Mouse (Mus musculus) liver, embryonic 16.5 days (tissue): ENCODE data around the gene Fam171a2. TPM values are rescaled to one million over a fixed set of nuclear protein-coding genes. Genes with fewer than 3 reads are reported as not detected.
A peak's percentile ranks its signal among the peaks of the same experiment; 100 is the strongest.

Experiments used
- ATAC-seq: fragments of 200-750 bp; cut with Nextera tagmentation; 2 replicates; pipeline ENCODE4 v1.8.0; 2017; ENCODE audit warnings: low read depth, mild to moderate bottlenecking, moderate number of reproducible peaks, moderate library complexity
- H3K27ac ChIP-seq: fragments of 300-500 bp; sonication (generic); 2 replicates; pipeline ENCODE4 v1.5.1; 2014; ENCODE audit warnings: mild to moderate bottlenecking, low read length
- H3K27me3 ChIP-seq: fragments of 300-500 bp; sonication (generic); 2 replicates; pipeline ENCODE4 v1.6.1; 2014; ENCODE audit warnings: low read depth, low read length, mixed read lengths; ENCODE audit not compliant: control insufficient read depth, insufficient read depth
- H3K36me3 ChIP-seq: fragments of 300-500 bp; sonication (generic); 2 replicates; pipeline ENCODE4 v1.6.1; 2014; ENCODE audit warnings: mild to moderate bottlenecking; ENCODE audit not compliant: control insufficient read depth, insufficient read depth
- H3K4me1 ChIP-seq: fragments of 300-500 bp; sonication (generic); 2 replicates; pipeline ENCODE4 v1.6.1; 2014; ENCODE audit warnings: low read depth, low read length, mixed read lengths; ENCODE audit not compliant: control insufficient read depth
- H3K4me2 ChIP-seq: fragments of 300-500 bp; sonication (generic); 2 replicates; pipeline ENCODE4 v1.6.1; 2014; ENCODE audit warnings: low read depth, low read length, mixed read lengths
- H3K4me3 ChIP-seq: fragments of 300-500 bp; sonication (generic); 2 replicates; pipeline ENCODE4 v1.5.1; 2014; ENCODE audit warnings: low read depth, mild to moderate bottlenecking, low read length
- H3K9ac ChIP-seq: fragments of 300-500 bp; sonication (generic); 2 replicates; pipeline ENCODE4 v1.6.1; 2014; ENCODE audit warnings: low read depth, low read length
- H3K9me3 ChIP-seq: fragments of 300-500 bp; sonication (generic); replicated peaks from 2 replicates; pipeline ENCODE4 v1.6.1; 2016; ENCODE audit warnings: low read length; ENCODE audit not compliant: control insufficient read depth
- WGBS: fragments of 180-500 bp; shearing (Covaris S2); extraction: QIAGEN DNeasy Blood & Tissue Kit; methylation state at CpG from one replicate; pipeline ENCODE4 v1.1.7; 2014; ENCODE audit not compliant: insufficient replicate concordance; 5-methylcytosine and 5-hydroxymethylcytosine counted together
- polyA plus RNA-seq: library from polyadenylated mRNA; unstranded; fragments of >200 nt; fragmentation: Nextera tagmentation; extraction: Ambion mirVana; gene quantifications from 2 replicates; pipeline ENCODE4 v1.2.1, GENCODE M21; 2015

Gene Fam171a2
- polyA plus RNA-seq, 1 experiment from 2014 or later = 0.20 TPM

DNA sequence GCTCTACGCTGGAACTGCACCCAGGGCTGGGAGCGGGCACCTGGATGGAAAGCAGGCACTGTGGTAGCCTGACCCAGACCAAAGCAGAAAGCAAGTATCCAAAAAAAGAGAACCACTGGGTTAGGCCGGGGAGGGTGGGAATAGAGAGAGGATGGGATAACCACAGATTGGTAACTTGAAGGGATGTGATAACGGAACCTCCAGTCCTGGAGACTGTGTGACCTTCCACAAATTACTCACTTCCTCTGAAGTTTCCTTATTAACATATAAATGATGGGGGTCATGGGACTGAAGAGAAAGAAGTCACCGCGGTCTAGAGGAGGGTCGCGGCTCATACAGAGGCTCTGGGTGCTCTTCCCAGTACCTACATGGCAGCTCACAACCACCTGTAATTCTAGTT is 7.2 kb downstream of the Fam171a2 start:
- no peaks in the 10 kb centered on the region for H3K9me3 ChIP-seq
- 85% methylated on average over 8 of the region's 8 CpGs for WGBS

DNA sequence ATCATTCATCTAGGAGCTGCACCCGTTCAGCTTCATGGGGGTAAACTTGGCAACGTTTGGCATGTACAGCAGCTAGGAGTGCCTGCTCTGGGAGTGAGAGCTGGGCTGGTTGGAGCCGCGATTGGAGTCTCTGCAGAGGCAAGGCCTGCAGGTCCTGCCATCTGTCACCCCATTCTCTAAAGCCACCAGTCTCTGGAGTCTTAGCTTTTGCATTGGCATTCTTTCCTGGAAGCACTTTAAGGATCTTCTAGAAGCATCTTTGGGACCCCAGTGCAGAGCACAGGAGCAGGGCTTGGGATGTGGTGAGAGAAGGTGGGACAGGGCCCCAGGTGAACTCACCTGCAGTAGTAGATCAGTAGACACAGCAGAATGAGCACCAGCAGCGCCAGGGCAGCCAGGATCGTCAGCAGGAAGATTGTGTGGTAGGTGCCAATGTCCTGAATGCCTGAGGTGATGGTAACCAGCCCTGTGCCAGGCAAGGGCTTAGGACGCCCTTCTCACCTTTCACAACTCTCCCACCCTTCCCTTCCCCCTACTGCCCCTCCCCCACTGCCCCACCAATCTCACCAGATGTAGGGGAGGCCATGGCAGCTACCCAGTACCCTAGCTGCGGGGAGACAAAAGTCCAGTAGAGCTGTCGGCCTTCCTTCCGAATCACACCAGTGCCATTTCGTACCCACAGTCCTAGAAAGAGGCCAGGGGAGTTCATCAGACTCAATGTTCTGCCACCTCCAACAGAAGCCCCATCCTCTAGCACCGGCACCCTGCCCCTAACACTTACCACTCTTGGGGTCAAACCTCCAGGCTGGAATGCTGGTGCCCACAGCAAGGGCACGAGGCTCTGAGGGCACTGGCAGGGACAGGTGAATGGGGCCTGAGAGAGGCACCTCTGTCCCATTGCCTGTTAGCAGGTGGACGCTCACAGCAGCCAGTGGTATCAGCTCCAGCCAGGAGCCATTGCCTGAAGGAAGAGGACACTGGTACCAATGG is 8.1 kb downstream of the Fam171a2 start:
- H3K4me3 ChIP-seq = no peak overlapping the region
- no peak for ATAC-seq
- H3K27ac ChIP-seq = no peak overlapping the region
- 69% methylated on average over 14 of the region's 14 CpGs for WGBS
- peaks cover 2% of the 10 kb centered on the region; the same call in 1 of the 2 replicates for H3K36me3 ChIP-seq
- H3K4me1 ChIP-seq = peaks cover 6% of the 10 kb centered on the region
- peaks cover 34% of the 10 kb centered on the region for H3K27me3 ChIP-seq
- H3K9ac ChIP-seq = no peak overlapping the region
- no peaks in the 10 kb centered on the region for H3K9me3 ChIP-seq
- no peak overlapping the region for H3K4me2 ChIP-seq

More for the DNA sequence above, 7.2 kb downstream of the Fam171a2 start:
- Histone ChIP-seq H3K4me2 (no peak overlapping the region), H3K36me3 (peaks cover 2% of the 10 kb centered on the region; the same call in 1 of the 2 replicates), H3K27me3 (peaks cover 40% of the 10 kb centered on the region), H3K27ac (no peak overlapping the region), H3K4me3 (no peak overlapping the region), H3K4me1 (peaks cover 6% of the 10 kb centered on the region), H3K9ac (no peak overlapping the region)
- no peak for ATAC-seq

DNA sequence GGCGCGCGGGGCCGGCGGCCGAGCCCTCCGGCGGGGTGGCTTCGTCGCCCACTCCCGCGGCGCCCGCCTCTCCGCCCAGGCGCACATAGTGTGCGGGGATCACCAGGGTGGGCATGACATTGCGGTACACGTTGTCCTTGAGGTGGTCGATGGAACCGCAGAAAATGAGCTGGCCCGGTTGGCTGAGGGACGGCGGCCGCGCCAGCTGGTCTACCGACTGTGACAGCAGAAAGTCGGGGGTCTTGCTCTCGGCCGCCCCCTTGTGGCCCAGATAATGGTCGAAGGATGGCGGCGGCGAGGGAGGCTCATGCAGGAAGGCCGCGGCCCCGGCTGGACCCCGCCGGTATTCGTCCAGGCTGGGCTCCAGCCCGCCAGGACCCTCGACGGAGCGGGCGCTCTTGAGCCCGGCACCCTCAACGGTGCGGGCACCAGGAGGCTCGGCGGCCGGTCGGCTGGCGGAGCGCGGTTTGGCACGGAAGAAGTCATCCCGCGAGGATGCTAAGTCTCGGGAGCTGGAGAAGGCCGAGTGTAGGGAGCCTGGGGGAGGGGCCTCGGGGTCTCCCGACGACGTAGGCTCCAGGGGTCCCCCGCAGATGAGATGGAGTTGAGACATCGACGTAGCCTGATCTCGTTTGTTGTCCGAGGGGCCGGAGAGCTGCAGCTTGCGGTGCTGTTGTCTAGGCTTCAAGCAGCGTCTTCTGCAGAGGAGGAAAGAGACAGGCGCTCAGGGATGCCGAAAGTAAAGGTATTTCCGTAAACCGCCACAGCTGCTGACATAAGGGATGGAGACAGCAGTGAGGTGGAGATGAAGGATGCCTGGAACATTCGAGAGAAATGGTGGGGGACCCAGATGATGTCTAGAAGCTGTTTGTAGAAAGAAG is 9.0 kb downstream of the Fam171a2 start:
- Histone ChIP-seq H3K9me3 (no peaks in the 10 kb centered on the region), H3K9ac (peak overlapping the region; percentile 35; the same call in 1 of the 2 replicates), H3K27ac (no peak overlapping the region), H3K4me1 (peaks cover 6% of the 10 kb centered on the region), H3K27me3 (peaks cover 32% of the 10 kb centered on the region), H3K4me3 (peak overlapping the region; percentile 55), H3K4me2 (peak overlapping the region; percentile 81), H3K36me3 (peaks cover 2% of the 10 kb centered on the region; the same call in 1 of the 2 replicates)
- 24% methylated on average over 77 of the region's 77 CpGs for WGBS
- peak; percentile 17; the same call in 1 of the 2 replicates for ATAC-seq

DNA sequence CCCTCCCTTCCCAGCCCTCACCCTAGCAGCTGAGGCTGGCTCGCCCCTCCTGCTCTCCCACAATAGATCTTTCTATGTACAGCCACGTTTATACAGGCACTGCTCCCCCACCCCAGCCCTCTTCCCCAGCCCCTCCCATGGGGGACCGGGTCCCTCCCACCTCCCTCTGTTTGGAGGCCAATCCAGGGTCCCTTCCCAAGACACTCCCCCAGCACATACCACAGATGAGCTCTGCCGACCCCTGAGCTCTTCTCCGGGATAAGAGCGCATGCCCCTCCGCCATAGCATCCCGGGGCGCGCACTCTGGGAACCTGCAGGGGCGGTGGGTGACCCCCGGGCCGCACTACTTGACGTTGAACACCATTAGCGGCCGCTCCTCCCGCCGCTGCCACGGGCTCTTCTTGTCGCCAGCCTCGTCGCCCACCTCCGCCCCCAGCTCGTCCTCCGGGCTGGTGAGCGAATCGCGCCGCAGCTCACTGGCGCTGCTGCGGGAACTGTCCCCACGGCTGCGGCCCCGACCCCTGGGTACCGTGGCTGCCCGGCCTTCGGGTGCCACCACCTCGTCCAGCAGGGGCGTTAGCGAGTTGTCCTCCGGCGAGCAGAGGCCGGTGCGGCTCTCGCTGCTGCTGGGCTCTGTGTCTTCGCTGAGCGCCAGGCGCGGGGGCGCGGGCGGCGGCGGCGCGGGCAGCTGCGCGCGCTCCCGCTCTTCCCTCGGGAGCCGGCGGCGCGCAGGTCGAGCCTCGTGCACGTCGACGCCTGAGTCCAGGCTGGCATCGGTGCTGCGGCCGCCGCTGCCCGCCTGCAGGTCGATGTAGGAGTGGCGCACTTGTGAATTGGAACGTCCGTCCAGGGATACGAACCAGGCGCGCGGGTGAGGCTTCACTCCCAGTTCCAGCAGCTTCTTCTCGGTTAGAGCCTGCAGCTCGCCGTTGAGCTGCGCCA is 10.1 kb downstream of the Fam171a2 start:
- H3K9ac ChIP-seq = peak overlapping the region; percentile 35; the same call in 1 of the 2 replicates
- peak overlapping the region; percentile 55 for H3K4me3 ChIP-seq
- peak overlapping the region; percentile 81 for H3K4me2 ChIP-seq
- peaks cover 2% of the 10 kb centered on the region; the same call in 1 of the 2 replicates for H3K36me3 ChIP-seq
- ATAC-seq = peak; percentile 22
- peaks cover 32% of the 10 kb centered on the region for H3K27me3 ChIP-seq
- whole genome bisulfite sequencing = 21% methylated on average over 87 of the region's 87 CpGs
- H3K4me1 ChIP-seq = peaks cover 6% of the 10 kb centered on the region
- H3K27ac ChIP-seq = no peak overlapping the region
- no peaks in the 10 kb centered on the region for H3K9me3 ChIP-seq

DNA sequence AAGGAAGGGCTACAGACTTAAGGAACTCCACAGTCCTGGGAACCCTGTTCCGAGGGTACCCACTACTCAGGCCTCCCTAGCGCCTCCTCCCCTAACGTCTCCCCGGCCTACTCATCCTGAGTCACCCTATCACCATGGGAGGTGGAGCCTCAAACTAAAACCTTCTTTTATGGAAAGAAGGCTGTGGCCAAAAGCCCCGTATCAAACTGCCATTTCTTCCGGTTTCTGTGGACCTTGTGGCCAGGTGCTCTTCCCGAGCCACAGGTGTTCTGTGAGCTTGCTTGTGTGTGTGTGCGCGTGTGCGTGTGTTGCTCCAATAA is 11.1 kb downstream of the Fam171a2 start:
- 74% methylated on average over 10 of the region's 10 CpGs for WGBS
- H3K4me1 ChIP-seq = peaks cover 11% of the 10 kb centered on the region
- ATAC-seq = no peak
- H3K9me3 ChIP-seq = no peaks in the 10 kb centered on the region
- no peak overlapping the region for H3K27ac ChIP-seq
- peaks cover 2% of the 10 kb centered on the region; the same call in 1 of the 2 replicates for H3K36me3 ChIP-seq
- H3K4me2 ChIP-seq = no peak overlapping the region
- H3K4me3 ChIP-seq = no peak overlapping the region
- H3K27me3 ChIP-seq = peaks cover 32% of the 10 kb centered on the region
- no peak overlapping the region for H3K9ac ChIP-seq

DNA sequence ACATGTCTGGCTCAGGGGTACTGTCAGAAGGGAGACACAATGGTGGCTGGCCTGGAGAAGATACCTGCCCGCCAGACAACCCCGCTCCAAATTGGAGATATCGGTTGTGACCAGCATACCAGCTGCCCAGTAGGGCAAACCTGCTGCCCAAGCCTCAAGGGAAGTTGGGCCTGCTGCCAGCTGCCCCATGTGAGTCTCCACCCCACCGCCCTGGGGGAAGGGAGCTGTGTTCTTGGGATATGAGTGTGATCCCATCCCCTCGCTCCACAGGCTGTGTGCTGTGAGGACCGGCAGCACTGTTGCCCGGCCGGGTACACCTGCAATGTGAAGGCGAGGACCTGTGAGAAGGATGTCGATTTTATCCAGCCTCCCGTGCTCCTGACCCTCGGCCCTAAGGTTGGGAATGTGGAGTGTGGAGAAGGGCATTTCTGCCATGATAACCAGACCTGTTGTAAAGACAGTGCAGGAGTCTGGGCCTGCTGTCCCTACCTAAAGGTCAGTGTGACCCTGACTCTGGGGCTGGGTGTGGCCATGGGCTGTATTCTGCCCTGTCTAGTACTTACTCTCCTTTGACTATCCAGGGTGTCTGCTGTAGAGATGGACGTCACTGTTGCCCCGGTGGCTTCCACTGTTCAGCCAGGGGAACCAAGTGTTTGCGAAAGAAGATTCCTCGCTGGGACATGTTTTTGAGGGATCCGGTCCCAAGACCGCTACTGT is 11.6 kb downstream of the Fam171a2 start:
- Histone ChIP-seq H3K4me3 (no peak overlapping the region), H3K36me3 (peaks cover 2% of the 10 kb centered on the region; the same call in 1 of the 2 replicates), H3K9ac (no peak overlapping the region), H3K27ac (no peak overlapping the region), H3K27me3 (peaks cover 32% of the 10 kb centered on the region), H3K4me2 (no peak overlapping the region), H3K4me1 (peaks cover 11% of the 10 kb centered on the region), H3K9me3 (no peaks in the 10 kb centered on the region)
- ATAC-seq = no peak
- whole genome bisulfite sequencing = 82% methylated on average over 18 of the region's 18 CpGs

DNA sequence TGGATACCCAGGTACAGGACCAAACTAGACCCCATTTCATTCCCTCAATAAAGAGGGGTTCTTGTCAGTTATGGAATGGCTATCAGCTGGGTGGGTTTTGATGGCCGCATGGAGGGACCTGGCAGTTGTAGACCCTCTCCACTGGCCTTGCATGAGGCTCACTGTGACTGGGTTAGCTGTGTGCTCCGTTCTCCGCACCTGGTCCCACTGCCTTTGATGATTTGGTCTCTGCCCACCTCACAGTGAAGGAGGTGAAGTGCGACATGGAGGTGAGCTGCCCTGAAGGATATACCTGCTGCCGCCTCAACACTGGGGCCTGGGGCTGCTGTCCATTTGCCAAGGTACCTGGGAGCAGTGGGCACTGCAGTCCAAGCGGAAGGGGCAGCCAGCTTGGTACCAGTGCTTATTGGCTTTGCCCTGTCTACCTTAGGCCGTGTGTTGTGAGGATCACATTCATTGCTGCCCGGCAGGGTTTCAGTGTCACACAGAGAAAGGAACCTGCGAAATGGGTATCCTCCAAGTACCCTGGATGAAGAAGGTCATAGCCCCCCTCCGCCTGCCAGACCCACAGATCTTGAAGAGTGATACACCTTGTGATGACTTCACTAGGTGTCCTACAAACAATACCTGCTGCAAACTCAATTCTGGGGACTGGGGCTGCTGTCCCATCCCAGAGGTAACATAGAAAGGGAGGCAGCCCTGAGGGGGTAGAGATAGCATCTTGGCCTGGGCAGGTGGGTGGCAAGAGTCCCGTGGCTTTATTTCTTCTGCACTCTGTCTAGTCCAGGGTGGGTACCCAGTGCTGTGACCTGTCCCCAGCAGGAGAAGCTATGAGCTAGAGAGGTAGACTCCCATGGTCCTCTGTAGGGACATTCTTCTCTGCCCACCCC is 12.4 kb downstream of the Fam171a2 start:
- Histone ChIP-seq H3K4me1 (peaks cover 18% of the 10 kb centered on the region), H3K9me3 (no peaks in the 10 kb centered on the region), H3K27ac (no peak overlapping the region), H3K9ac (no peak overlapping the region), H3K27me3 (peaks cover 32% of the 10 kb centered on the region), H3K4me3 (no peak overlapping the region), H3K4me2 (no peak overlapping the region), H3K36me3 (peaks cover 2% of the 10 kb centered on the region; the same call in 1 of the 2 replicates)
- no peak for ATAC-seq
- 73% methylated on average over 11 of the region's 11 CpGs for WGBS
